Mouse (Mus musculus): ENCODE measurements around the gene Gbp8.

GRCm38 (mm10) chr5:105114696-105115095 lies 24.6 kb downstream of the Gbp8 start:
- TF ChIP-seq POLR2A (IDR thresholded peaks at IDR 0.05; ENCODE audit: insufficient read depth, low read length) (no peak), EP300 (IDR thresholded peaks at IDR 0.05; ENCODE audit: insufficient read depth, low read depth, low read length) (no peak), CTCF (IDR thresholded peaks at IDR 0.05; ENCODE audit: low read depth, low read length) (no peak)

Measured in ES-Bruce4 (cell line).